Mouse (Mus musculus): ENCODE data around the gene Smco4. TPM values are rescaled to one million over a fixed set of nuclear protein-coding genes. Genes with fewer than 3 reads are reported as not detected.

The Smco4 gene
- polyA plus RNA-seq (2012; rRNA removed): 5.8 and 6.6 TPM in 2 replicates

DNA sequence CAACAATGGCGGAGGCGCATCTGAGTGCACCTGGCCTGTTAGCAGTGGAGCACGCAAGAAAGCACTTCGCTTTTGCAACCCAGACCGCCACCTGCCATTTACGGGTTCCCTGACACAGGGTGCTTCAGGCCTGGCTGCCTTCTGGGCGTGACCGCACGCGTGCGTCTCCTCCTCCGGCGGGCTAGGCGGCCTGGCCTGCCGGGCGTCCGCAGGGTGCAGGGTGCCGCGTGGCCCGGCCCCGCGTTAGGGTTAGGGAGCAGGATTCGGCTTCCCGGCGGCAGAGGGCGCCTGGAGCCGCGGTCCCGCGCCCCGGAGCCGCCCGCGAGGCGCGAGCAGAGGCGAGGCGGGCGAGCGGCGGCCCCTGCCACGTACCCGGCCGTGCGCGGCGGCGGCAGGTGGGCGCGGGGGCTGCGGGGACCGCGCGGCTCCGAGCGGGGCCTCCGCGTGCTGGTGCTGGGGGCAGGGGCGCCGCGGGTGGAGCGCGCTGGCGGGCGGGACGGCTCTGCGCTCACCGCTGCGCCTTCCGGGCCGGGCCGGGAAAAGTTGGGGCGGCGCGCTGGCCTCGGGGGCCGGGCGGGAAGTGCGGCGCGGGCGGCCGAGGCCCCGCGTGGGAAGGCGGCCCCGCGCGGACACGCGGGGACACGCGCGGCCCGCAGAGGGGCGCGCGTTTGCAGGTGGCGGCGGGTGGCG is at the start of gene Smco4:
Gene Smco4 (plus strand): TSS at position 198 of the 690 bp plus-strand sequence.

Other genes with a start within 250 kb of the Smco4 start
- gene Med17, start 213.5 kb upstream of the Smco4 start, polyA plus RNA-seq (2012; rRNA removed): 46.2 and 51.4 TPM in 2 replicates
- 64.0 and 75.3 TPM in 2 replicates for gene Taf1d, start 187.2 kb upstream of the Smco4 start, polyA plus RNA-seq (2012; rRNA removed)
- 26.9 and 27.3 TPM in 2 replicates for gene 4931406C07Rik, start 187.0 kb upstream of the Smco4 start, polyA plus RNA-seq (2012; rRNA removed)
- gene Cep295, start 135.6 kb upstream of the Smco4 start, polyA plus RNA-seq (2012; rRNA removed): 25.3 and 27.8 TPM in 2 replicates
- gene Deup1, start 134.5 kb downstream of the Smco4 start, polyA plus RNA-seq (2012; rRNA removed): 1.4 and 2.0 TPM in 2 replicates
- 31.6 and 32.7 TPM in 2 replicates for gene Slc36a4, start 216.3 kb downstream of the Smco4 start, polyA plus RNA-seq (2012; rRNA removed)

Data from central nervous system, embryonic 18 days (tissue).